Mouse (Mus musculus) C2C12 (cell line): ENCODE measurements at regions not wholly inside any gene's neighbourhood (a gene's known extent, or its start where the extent isn't known, plus 50 kb on each side); places are given as distances from the start of the nearest gene placed in this dataset.

ENCODE experiments used
- H3K27me3 ChIP-seq: one replicate; pipeline ENCODE4 v1.6.1; 2011; ENCODE audit not compliant: control insufficient read depth, insufficient read depth, insufficient read length
- H3K36me3 ChIP-seq: one replicate; pipeline ENCODE4 v1.6.1; 2011; ENCODE audit not compliant: control insufficient read depth, insufficient read depth
- H3K4me3 ChIP-seq: one replicate; pipeline ENCODE4 v1.5.1; 2011; ENCODE audit warnings: mild to moderate bottlenecking, control low read depth; ENCODE audit not compliant: poor library complexity, insufficient read depth, severe bottlenecking
- H3K79me2 ChIP-seq: one replicate; pipeline ENCODE4 v1.6.1; 2011; ENCODE audit not compliant: control insufficient read depth, insufficient read depth
- H3K79me3 ChIP-seq: one replicate; pipeline ENCODE4 v1.6.1; 2011; ENCODE audit warnings: low read depth, control low read depth
- H3ac ChIP-seq: one replicate; pipeline ENCODE3; 2011; ENCODE audit warnings: low read depth; ENCODE audit not compliant: control insufficient read depth, insufficient read length
- CEBPB ChIP-seq: IDR thresholded peaks from one replicate; pipeline ENCODE4 v1.6.1; 2011; ENCODE audit warnings: low read depth, mild to moderate bottlenecking, control low read depth, moderate library complexity
- CTCF ChIP-seq: IDR thresholded peaks from one replicate; pipeline ENCODE4 v1.5.1; 2011; ENCODE audit not compliant: control insufficient read depth, insufficient read depth, insufficient read length
- FOSL1 ChIP-seq: IDR thresholded peaks from one replicate; pipeline ENCODE4 v1.8.0; 2011; ENCODE audit warnings: mild to moderate bottlenecking, low read length; ENCODE audit not compliant: poor library complexity, insufficient read depth, severe bottlenecking
- MAX ChIP-seq: IDR thresholded peaks from one replicate; pipeline ENCODE4 v1.6.1; 2011; ENCODE audit warnings: mild to moderate bottlenecking, control low read depth
- MYOD1 ChIP-seq: IDR thresholded peaks from one replicate; pipeline ENCODE4 v1.6.1; 2011; ENCODE audit warnings: low read depth; ENCODE audit not compliant: control insufficient read depth, insufficient read length
- MYOG ChIP-seq: IDR thresholded peaks from one replicate; pipeline ENCODE4 v1.6.1; 2011; ENCODE audit not compliant: control insufficient read depth, insufficient read length; ENCODE audit errors: extremely low read depth
- USF1 ChIP-seq: IDR thresholded peaks from one replicate; pipeline ENCODE4 v1.6.1; 2011; ENCODE audit warnings: low read depth, mild to moderate bottlenecking, control low read depth, moderate library complexity

GRCm38 (mm10) chr10:37623041-37623440 lies 484.3 kb upstream of the Marcks start:
- no peaks in the 10 kb centered on the region for H3K27me3 ChIP-seq
- TF ChIP-seq MAX (no peak), FOSL1 (no peak), USF1 (no peak), CTCF (no peak), MYOD1 (no peak), MYOG (no peak), CEBPB (no peak)
- H3K79me3 ChIP-seq, result no peaks in the 10 kb centered on the region
- H3ac ChIP-seq, result no peak overlapping the region
- no peak overlapping the region for H3K4me3 ChIP-seq
- no peaks in the 10 kb centered on the region for H3K36me3 ChIP-seq
- no peaks in the 10 kb centered on the region for H3K79me2 ChIP-seq

- no peak overlapping the region for H3ac ChIP-seq
- TF ChIP-seq MYOG (no peak), CTCF (no peak)
- no peak overlapping the region for H3K4me3 ChIP-seq
- no peaks in the 10 kb centered on the region for H3K79me2 ChIP-seq
- H3K36me3 ChIP-seq, result no peaks in the 10 kb centered on the region
- no peaks in the 10 kb centered on the region for H3K79me3 ChIP-seq
- no peaks in the 10 kb centered on the region for H3K27me3 ChIP-seq
Observed at GRCm38 (mm10) chr10:37618606-37619005, 479.9 kb upstream of the Marcks start.

- Histone ChIP-seq H3K79me3 (no peaks in the 10 kb centered on the region), H3ac (no peak overlapping the region), H3K4me3 (no peak overlapping the region), H3K27me3 (no peaks in the 10 kb centered on the region), H3K36me3 (no peaks in the 10 kb centered on the region), H3K79me2 (no peaks in the 10 kb centered on the region)
- no peak for TF ChIP-seq FOSL1
- TF ChIP-seq MAX, result no peak
- TF ChIP-seq MYOD1, result no peak
- TF ChIP-seq USF1, result no peak
- no peak for TF ChIP-seq CEBPB
- no peak for TF ChIP-seq MYOG
- TF ChIP-seq CTCF, result no peak
Observed at GRCm38 (mm10) chr10:37617708-37618300, 479.1 kb upstream of the Marcks start.

- H3K36me3 ChIP-seq, result no peaks in the 10 kb centered on the region
- H3ac ChIP-seq, result no peak overlapping the region
- no peak overlapping the region for H3K4me3 ChIP-seq
- H3K27me3 ChIP-seq, result no peaks in the 10 kb centered on the region
- TF ChIP-seq MYOG (no peak), MAX (no peak), CTCF (no peak), USF1 (no peak), CEBPB (no peak), FOSL1 (no peak), MYOD1 (no peak)
- H3K79me2 ChIP-seq, result no peaks in the 10 kb centered on the region
- no peaks in the 10 kb centered on the region for H3K79me3 ChIP-seq
Observed at GRCm38 (mm10) chr10:37615926-37616691, 477.4 kb upstream of the Marcks start.

GRCm38 (mm10) chr10:37613936-37614335 lies 475.2 kb upstream of the Marcks start:
- Histone ChIP-seq H3ac (no peak overlapping the region), H3K36me3 (no peaks in the 10 kb centered on the region), H3K79me2 (no peaks in the 10 kb centered on the region), H3K27me3 (no peaks in the 10 kb centered on the region), H3K4me3 (no peak overlapping the region), H3K79me3 (no peaks in the 10 kb centered on the region)
- TF ChIP-seq USF1, result no peak
- TF ChIP-seq MYOG, result no peak
- no peak for TF ChIP-seq CEBPB
- TF ChIP-seq MAX, result no peak
- no peak for TF ChIP-seq MYOD1
- no peak for TF ChIP-seq CTCF
- TF ChIP-seq FOSL1, result no peak

- no peak for TF ChIP-seq CTCF
- no peak for TF ChIP-seq FOSL1
- TF ChIP-seq USF1, result no peak
- TF ChIP-seq MAX, result no peak
- no peak for TF ChIP-seq MYOD1
- TF ChIP-seq CEBPB, result no peak
- TF ChIP-seq MYOG, result no peak
- no peaks in the 10 kb centered on the region for H3K27me3 ChIP-seq
- H3ac ChIP-seq, result no peak overlapping the region
- H3K4me3 ChIP-seq, result no peak overlapping the region
- no peaks in the 10 kb centered on the region for H3K79me3 ChIP-seq
- no peaks in the 10 kb centered on the region for H3K79me2 ChIP-seq
- no peaks in the 10 kb centered on the region for H3K36me3 ChIP-seq
Observed at GRCm38 (mm10) chr10:37603529-37603928, 464.8 kb upstream of the Marcks start.
